Mouse (Mus musculus) cerebellum, adult (tissue): ENCODE data around the gene Zfp30.

Experiments
- ATAC-seq: cut with Nextera tagmentation; 2 replicates; pipeline ENCODE4 v1.9.2; 2017; ENCODE audit warnings: mild to moderate bottlenecking, moderate library complexity, mixed read lengths; ENCODE audit not compliant: insufficient number of reproducible peaks, low FRiP score, low TSS enrichment

Zfp30 gene

GRCm38 (mm10) chr7:29783871-29784551 lies at the start of gene Zfp30:
Gene Zfp30 (plus strand): TSS chr7:29783998.
- peak; percentile 94 for ATAC-seq

- ATAC-seq, result no peak
These were observed 41.5 kb upstream of the Zfp30 start for GRCm38 (mm10) chr7:29742258-29742657.

- ATAC-seq, result no peak
These were observed 23.3 kb upstream of the Zfp30 start for GRCm38 (mm10) chr7:29760476-29760875.

GRCm38 (mm10) chr7:29764702-29765101 lies 19.1 kb upstream of the Zfp30 start:
- ATAC-seq, result no peak

- ATAC-seq, result peak; percentile 62; the same call in 1 of the 2 replicates
These were observed 16.6 kb upstream of the Zfp30 start for GRCm38 (mm10) chr7:29767058-29767686.

GRCm38 (mm10) chr7:29768090-29768900 lies 15.5 kb upstream of the Zfp30 start, which contains the start of gene Zfp84:
Gene Zfp84 (plus strand): TSS chr7:29768552.
- peak; percentile 93 for ATAC-seq

- no peak for ATAC-seq
These were observed 14.8 kb upstream of the Zfp30 start for GRCm38 (mm10) chr7:29768980-29769379.

GRCm38 (mm10) chr7:29773503-29773902 lies 10.3 kb upstream of the Zfp30 start:
- ATAC-seq, result no peak

GRCm38 (mm10) chr7:29774371-29774770 lies 9.4 kb upstream of the Zfp30 start:
- no peak for ATAC-seq

- no peak for ATAC-seq
These were observed 7.2 kb upstream of the Zfp30 start for GRCm38 (mm10) chr7:29776568-29776967.

GRCm38 (mm10) chr7:29777372-29777771 lies 6.4 kb upstream of the Zfp30 start:
- ATAC-seq, result no peak

- ATAC-seq, result no peak
These were observed 1.2 kb downstream of the Zfp30 start for GRCm38 (mm10) chr7:29785023-29785422.

GRCm38 (mm10) chr7:29785888-29786287 lies 2.1 kb downstream of the Zfp30 start:
- no peak for ATAC-seq

- ATAC-seq, result no peak
These were observed 9.1 kb downstream of the Zfp30 start for GRCm38 (mm10) chr7:29792906-29793305.

- no peak for ATAC-seq
These were observed 23.2 kb downstream of the Zfp30 start for GRCm38 (mm10) chr7:29807046-29807445.

GRCm38 (mm10) chr7:29812244-29812643 lies 28.4 kb downstream of the Zfp30 start:
- no peak for ATAC-seq

- no peak for ATAC-seq
These were observed 30.6 kb downstream of the Zfp30 start for GRCm38 (mm10) chr7:29814381-29814780.

GRCm38 (mm10) chr7:29815061-29815784 lies 31.4 kb downstream of the Zfp30 start:
- 0 out of 2 replicates have a peak, but pooled peaks have one; percentile 11 for ATAC-seq

GRCm38 (mm10) chr7:29815910-29816429 lies 32.2 kb downstream of the Zfp30 start, which contains the start of gene Zfp790:
Gene Zfp790 (plus strand): TSS chr7:29816114.
- ATAC-seq, result peak; percentile 97
